Mouse (Mus musculus): ENCODE data around the gene P2rx7.

P2rx7 gene

DNA sequence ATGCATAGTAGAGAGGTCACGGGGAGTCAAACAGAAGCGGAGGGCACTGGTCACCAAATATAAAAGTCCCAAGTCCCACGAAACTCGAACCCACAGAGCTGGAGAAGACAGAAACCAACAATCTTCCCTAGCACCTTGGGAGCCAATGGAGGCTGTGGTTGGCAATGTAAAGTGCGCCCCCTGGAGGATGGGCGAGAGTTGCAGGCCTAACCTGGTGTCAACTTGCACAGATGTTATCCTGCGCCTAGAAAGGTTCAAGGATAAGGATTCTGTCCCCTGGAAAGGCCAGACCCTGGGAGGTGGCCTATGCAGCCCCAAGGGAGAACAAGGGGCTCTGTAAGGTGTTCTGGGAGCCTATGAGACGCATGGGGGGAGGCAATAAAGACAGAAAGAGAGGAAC is 87.6 kb downstream of the P2rx7 start:
- no peak for DNase-seq (ENCODE audit: low spot score)

DNA sequence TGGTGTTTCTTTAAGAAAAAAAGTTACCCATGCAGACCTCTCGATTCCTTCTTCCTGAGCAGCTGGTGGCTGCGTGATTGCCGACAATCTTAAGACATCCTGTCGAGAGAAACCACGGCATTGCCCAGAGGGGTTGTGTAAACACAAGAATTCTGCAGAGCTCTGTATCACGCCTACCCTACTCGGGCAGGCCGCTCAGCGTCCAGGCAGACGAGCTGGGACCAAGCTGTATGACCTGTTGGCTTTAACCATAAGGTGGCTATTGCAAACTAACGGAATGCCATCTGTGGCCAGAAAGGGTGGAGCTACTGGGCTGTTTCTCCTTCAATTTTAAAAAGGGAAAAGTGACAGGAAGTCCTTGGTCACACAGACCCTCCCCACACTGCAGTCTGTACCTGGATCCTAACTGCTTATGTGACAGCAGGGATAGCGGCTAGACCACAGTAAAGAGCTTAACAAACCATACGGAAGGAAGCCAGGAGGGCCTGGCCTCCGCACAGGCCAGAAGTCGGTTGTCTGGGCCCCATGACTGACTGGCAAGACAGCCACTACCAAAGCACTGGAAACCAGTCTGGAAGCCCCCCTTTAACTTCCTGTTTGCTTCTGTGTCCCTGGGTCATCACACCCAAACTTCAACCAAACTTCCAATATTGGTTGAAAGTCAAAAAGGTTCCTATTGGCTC is 88.4 kb downstream of the P2rx7 start:
- no peak for DNase-seq (ENCODE audit: low spot score)

DNA sequence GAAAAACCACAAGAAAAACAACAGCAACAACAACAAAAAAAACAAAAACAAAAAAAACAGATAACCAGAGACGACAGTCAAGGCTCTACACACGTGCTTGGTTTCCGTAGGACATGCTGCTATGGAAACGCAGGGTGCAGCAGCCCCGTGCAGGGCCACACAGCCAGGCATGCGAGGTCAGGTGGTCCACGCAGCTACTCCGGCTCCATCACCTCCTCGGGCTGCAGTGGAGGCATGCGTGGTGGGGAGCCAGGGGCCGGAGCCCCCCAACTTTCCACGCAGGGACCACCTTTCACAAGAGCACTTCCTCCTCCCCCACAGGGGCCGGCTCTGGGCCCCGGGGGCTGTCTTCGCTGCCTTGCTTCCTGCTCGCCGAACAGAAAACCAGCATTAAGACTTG is 90.2 kb downstream of the P2rx7 start:
- no peak for DNase-seq (ENCODE audit: low spot score)

DNA sequence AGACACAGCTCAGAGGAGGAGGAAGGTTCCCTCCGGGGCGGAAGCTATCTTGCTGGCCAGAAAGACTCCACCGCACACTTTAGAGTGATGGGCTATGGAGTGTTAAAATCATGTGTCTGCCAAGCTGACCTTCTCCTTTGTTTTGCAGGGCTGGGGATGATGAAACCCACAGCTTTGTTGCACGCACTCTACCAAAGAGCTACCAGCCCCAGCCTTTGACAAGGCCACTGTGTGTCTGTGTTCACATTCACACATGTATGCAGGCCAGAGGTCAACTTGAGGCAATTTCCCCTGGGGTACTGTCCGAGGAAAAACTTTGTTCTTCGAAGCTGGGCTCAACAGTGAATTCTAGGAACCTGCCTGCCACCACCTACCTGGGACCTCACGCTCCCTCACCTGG is 92.1 kb downstream of the P2rx7 start:
- no peak for DNase-seq (ENCODE audit: low spot score)

DNA sequence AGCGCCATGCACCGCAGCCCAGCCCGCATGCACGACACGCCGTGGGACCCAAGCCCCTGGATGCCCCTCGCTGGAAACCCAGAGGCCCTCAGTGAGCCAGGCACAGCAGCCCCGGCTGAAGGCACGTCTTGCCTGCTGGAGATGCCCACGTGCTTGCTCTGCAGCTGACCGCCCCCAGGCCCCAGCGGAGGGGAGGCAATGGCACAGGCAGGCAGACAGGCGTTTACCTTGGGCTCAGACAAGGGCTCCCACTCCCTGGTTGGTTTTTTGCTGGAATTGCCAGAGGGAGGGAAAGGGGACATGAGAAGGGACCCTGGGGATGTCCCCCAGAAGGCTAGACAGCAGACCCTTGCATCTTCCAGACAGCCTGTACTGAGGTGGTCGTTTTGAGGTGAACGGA is 93.0 kb downstream of the P2rx7 start:
- no peak for DNase-seq (ENCODE audit: low spot score)

All from MN1 (cell line).